Mouse (Mus musculus) macrophage (primary cell): ENCODE results near the gene Susd5. TPM values are rescaled to one million over a fixed set of nuclear protein-coding genes. Genes with fewer than 3 reads are reported as not detected.
A peak's percentile ranks its signal among the peaks of the same experiment; 100 is the strongest.
"Not testable (repeated sequence)": the region's sequence is repeated elsewhere in the genome, so short reads cannot be mapped to it uniquely, and the experiment has no call there.

Source experiments
- H3K27ac ChIP-seq: fragments of 350-480 bp; formaldehyde crosslinking; 2 replicates; pipeline ENCODE4 v1.9.0; 2021
- H3K36me3 ChIP-seq: fragments of 350-480 bp; formaldehyde crosslinking; 2 replicates; pipeline ENCODE4 v1.9.0; 2021; ENCODE audit errors: inconsistent target
- H3K4me3 ChIP-seq: fragments of 350-480 bp; formaldehyde crosslinking; 2 replicates; pipeline ENCODE4 v1.9.0; 2021; ENCODE audit errors: inconsistent target
- H3K79me2 ChIP-seq: fragments of 350-480 bp; formaldehyde crosslinking; 2 replicates; pipeline ENCODE4 v1.9.0; 2021; ENCODE audit errors: inconsistent target
- WGBS: methylation state at CpG from one replicate; pipeline ENCODE4 v1.1.7; 2026; ENCODE audit warnings: inconsistent platforms; ENCODE audit not compliant: missing documents; 5-methylcytosine and 5-hydroxymethylcytosine counted together
- polyA plus RNA-seq: library from polyadenylated mRNA; stranded (reverse); fragments of 250-400 nt; gene quantifications from 3 replicates; pipeline ENCODE4 v1.2.4, GENCODE M21; 2018; ENCODE audit warnings: inconsistent platforms

The Susd5 gene
- polyA plus RNA-seq, 1 experiment from 2014 or later: not detected

DNA sequence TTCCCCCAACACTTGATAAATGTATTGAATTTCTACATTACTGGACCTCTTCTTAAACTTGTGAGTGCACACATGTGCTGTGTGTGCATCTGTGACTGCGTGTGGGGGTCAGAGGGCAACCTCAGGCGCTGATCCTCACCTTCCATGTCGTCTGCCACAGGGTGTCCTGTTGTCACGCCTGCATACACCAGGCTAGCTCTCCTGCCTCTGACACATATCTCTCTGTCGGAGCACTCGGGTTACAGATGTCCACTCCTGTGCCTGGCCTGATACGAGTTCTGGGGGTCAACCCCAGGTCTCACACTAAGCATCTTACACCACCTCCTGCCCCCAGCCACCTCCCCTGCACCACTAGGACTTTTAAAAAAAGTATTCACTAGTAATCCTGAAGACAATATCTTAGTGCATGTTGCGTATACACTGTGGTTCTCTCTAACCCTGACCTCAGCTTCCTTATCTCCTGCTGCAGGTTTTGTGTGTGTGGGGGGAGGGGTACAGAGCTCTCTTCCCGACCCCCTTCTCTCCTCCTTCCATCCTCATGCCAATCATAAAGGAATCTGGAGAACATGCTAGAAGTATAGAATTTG lies 41.9 kb downstream of the Susd5 start:
- WGBS: 35% methylated on average over 9 of the region's 9 CpGs
- Histone ChIP-seq H3K27ac (no peak overlapping the region), H3K36me3 (no peaks in the 10 kb centered on the region), H3K4me3 (no peak overlapping the region), H3K79me2 (no peaks in the 10 kb centered on the region)

DNA sequence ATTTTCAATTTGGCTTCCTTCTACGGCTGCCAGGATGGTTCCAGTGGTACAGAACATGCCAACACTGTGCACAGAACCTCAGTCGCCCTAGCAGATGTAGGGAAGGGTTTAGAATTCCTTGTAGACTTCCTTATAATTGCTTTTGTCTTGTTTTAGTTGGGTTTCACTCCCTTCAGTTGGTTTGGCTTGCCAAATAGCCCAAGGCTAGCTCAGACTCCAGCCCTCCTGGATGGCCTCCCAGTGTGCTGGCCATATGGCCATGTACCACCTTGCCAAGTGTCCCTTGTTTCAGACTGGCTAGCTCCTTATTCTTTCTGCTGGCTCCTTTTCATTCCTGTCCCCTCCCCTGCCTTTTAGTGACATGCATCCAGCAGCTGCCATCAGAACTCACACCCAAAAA lies 53.3 kb downstream of the Susd5 start:
- Histone ChIP-seq H3K4me3 (no peak overlapping the region), H3K27ac (no peak overlapping the region), H3K36me3 (no peaks in the 10 kb centered on the region), H3K79me2 (no peaks in the 10 kb centered on the region)
- 76% methylated on average over 2 of the region's 2 CpGs for WGBS

DNA sequence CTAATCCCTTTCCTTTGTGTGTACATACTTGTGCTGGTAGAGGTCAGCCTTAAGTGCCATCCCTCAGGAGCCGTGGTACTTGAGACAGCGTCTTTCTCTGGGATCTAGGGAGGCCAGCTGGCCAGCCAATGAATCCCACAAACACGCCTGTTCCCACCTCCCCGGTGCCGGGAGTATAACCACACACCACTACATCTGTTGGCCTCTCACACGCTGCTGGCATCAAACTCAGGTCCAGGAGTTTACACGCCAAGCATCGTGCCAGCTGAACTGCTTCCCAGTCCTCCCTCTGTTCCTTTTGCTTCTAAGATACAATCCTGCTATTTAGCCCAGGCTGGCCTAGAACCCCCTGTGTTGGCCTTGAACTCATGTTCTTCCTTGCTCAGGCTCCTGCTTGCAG lies 54.2 kb downstream of the Susd5 start:
- Histone ChIP-seq H3K79me2 (no peaks in the 10 kb centered on the region), H3K36me3 (no peaks in the 10 kb centered on the region), H3K27ac (no peak overlapping the region), H3K4me3 (no peak overlapping the region)
- 92% methylated on average over 8 of the region's 8 CpGs for WGBS

DNA sequence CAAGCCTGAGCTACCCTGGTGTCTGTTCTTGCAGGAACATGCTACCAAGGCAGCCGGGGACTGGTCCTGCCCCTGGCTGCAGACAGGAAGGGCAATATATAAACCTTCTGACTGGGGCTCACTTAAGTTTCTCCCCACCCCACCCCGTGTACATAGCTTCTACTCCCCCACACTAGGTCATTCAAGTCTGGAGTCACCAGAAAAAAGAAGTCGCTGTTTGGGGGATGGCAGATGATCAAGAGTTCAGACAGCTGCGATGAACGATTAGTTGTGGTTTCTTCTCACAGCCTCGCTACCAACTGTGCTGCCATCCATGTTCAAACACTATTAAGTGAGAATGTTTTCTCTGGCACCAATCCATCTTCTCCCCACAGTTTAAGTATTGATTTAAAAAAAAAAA lies 55.3 kb downstream of the Susd5 start:
- H3K79me2 ChIP-seq: no peaks in the 10 kb centered on the region
- H3K4me3 ChIP-seq: no peak overlapping the region
- no peak overlapping the region for H3K27ac ChIP-seq
- WGBS: 19% methylated on average over 6 of the region's 6 CpGs
- no peaks in the 10 kb centered on the region for H3K36me3 ChIP-seq

DNA sequence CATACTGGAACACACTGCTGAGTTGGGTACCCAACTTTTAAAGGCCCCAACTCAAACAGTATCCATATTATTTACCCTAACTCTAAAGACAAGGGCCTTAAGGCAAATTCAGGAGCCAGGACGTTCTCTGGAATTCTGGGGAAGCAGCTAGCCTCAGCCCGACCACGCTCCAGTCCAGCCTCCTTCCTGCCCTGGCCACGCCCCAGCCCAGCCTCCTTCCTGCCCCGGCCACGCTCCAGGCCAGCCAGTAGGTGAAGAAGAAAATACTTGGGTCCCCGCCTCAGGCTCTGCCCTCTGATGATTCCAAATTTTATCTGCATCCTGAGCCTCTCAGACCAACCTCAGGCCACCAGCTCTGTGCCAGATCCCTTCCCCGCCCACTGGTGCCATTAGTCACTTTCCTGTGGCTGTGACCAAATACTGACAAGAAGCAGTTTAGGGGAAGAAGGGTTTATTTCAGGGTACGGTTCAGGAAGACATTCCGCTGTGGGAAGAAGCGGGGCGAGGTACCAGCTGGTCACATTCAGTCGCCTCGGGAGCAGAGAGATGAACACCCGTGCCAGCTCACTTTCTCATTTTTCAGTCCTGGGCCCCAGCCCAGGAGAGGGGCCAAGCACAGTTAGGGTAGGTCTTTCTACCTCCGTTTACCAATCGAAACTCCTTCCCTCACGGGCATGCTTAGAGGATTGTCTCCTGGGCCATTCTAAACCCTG lies 57.1 kb downstream of the Susd5 start:
- Histone ChIP-seq H3K79me2 (no peaks in the 10 kb centered on the region), H3K27ac (no peak overlapping the region), H3K36me3 (no peaks in the 10 kb centered on the region), H3K4me3 (no peak overlapping the region)
- WGBS: 62% methylated on average over 18 of the region's 18 CpGs

DNA sequence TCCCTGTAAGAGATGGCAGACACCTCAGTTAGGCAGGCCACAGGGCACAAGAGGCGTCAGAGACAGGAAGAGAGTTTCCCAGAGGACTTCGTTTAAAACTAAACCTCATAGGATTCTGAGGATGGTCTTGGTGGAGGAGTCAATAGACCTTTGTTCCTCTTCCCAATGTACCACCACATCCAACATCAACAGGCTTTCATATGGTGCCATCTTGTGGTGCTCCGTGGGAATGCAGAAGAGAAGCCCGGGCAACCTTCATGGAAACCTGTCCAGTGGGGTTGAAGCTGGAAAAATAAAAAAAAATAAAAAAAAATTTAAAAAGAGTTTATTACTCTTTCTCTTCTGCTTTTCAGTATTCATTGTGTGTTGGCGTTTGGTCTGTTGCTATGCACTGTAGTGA lies 59.7 kb downstream of the Susd5 start:
- not testable (repeated sequence) for H3K4me3 ChIP-seq, H3K36me3 ChIP-seq, H3K27ac ChIP-seq, H3K79me2 ChIP-seq
- whole genome bisulfite sequencing: 14% methylated on average over 5 of the region's 5 CpGs

DNA sequence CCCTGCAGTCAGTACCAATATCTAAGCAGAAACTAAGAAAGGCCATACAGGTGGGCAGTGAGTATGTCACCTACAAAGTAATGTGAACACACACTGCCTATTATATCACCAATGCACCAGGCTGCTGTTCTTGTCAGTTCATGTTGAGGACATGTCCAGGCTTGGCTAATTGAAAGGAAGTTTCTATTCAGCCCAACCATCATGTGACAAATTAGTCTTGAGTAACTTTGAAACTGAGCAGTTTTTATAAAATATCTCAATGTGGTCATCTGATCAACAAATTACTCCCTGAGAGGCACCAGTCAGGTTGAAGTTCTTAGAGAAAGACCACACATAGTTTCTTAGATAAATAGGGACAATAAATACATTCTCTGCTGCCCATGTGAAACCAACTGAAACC lies 65.9 kb downstream of the Susd5 start:
- H3K36me3 ChIP-seq, H3K4me3 ChIP-seq, H3K79me2 ChIP-seq: not testable (repeated sequence)
- H3K27ac ChIP-seq: peak overlapping the region; percentile 42

DNA sequence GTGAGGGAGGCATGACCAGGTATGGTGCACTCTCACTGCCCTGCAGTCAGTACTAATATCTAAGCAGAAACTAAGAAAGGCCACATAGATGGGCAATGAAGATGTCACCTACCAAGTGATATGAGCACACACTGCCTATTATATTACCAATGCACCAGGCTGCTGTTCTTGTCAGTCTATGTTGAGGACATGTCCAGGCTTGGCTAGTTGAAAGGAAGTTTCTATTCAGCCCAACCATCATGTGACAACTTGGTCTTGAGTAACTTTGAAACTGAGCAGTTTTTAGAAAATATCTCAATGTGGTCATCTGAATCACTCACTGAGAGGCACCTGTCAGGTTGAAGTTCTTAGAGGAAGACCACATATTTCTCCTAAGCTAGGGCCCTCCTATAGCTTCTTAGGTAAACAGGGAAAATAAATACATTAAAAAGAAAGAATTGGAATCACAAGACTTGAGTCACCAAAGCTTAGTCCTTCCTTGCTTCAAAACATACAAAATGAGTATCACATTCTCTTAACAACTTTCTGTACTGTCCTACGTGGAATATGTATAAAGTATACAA lies 72.4 kb downstream of the Susd5 start:
- peak overlapping the region; percentile 22; the same call in 1 of the 2 replicates for H3K27ac ChIP-seq
- H3K4me3 ChIP-seq, H3K79me2 ChIP-seq, H3K36me3 ChIP-seq: not testable (repeated sequence)
- 86% methylated on average over 1 of the region's 1 CpGs for WGBS

Other genes with a start within 250 kb of the Susd5 start
- 26.0 to 36.0 TPM (median 32.5 TPM) in 3 replicates for gene Ubp1, start 126.2 kb upstream of the Susd5 start, polyA plus RNA-seq
- 4.1 to 8.3 TPM (median 8.2 TPM) in 3 replicates for gene Fbxl2, start 10.9 kb upstream of the Susd5 start, polyA plus RNA-seq